Comparison of ENCODE assay signal across 8 mouse cellular contexts in the genomic region with DNA sequence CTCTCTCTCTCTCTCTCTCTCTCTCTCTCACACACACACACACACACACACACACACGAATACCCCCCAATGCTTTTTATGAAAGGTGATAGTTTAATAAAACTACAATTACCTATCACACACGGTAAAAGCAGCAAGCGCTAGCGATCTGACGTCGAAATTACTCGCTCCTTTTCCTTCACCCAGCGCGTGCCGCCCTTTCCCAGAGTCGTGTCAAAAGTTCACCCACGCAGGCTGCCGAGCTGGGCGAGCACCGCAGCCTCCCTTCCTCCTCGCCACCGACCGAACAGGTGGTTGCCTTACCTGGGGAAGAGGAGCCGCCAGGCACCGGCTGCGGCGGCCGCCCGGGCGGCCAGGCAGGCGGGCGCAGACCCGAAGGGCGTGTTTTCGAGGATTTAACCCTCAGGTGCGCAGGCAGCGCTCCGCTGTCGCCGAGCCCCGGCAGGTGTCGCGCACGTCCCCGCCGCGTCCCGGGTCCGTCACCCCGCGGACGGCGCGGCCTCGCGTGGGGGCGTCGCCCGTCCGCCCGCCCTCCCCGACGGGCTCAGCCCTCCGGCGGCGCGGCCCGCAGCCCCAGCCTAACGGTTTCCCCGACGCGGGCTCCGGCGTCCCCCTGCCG. TPM values are rescaled to one million over a fixed set of nuclear protein-coding genes. Genes with fewer than 3 reads are reported as not detected.
DNase-seq lines count a peak whose midpoint lies in the region; ATAC-seq lines count a peak whose summit lies in the region.

No protein-coding gene starts in this region.

- WGBS in forebrain, embryonic 13.5 days, result under 1% methylated on average over 44 of the region's 70 CpGs

- peak overlapping the region; percentile 80 for H3K4me2 ChIP-seq in forebrain, embryonic 13.5 days

- DNase-seq in cerebellum, adult 9-11 months, result no peak
- peak; percentile 7 to 22 for DNase-seq in right cerebral cortex, adult 2 months (ENCODE audit: low spot score in 2 of 2)
- no peak for DNase-seq in right cerebral cortex, postnatal 14 days
- peak; percentile 78 for DNase-seq in kidney, postnatal 14 days
- peak; percentile 70 to 74 for DNase-seq in spleen, postnatal 36 days (ENCODE audit: low spot score in 2 of 2)

- no peaks in the 10 kb centered on the region for H3K36me3 ChIP-seq in forebrain, embryonic 13.5 days (ENCODE audit: poor library complexity, severe bottlenecking)

- H3K4me3 ChIP-seq in forebrain, embryonic 13.5 days, result peak overlapping the region; percentile 85

- H3K27me3 ChIP-seq in forebrain, embryonic 13.5 days, result peaks cover 15% of the 10 kb centered on the region

- H3K27ac ChIP-seq in forebrain, embryonic 13.5 days, result peak overlapping the region; percentile 88

- peak; percentile 53 for ATAC-seq in cerebellum, adult (ENCODE audit: insufficient number of reproducible peaks, low FRiP score, low TSS enrichment)
- ATAC-seq in forebrain, embryonic 13.5 days, result no peak
- ATAC-seq in megakaryocyte, adult 5-6 weeks (ENCODE audit: poor library complexity, severe bottlenecking), result peak; percentile 68

- H3K9ac ChIP-seq in forebrain, embryonic 13.5 days, result peak overlapping the region; percentile 89

- peaks cover 21% of the 10 kb centered on the region for H3K4me1 ChIP-seq in forebrain, embryonic 13.5 days

- H3K9me3 ChIP-seq in forebrain, embryonic 13.5 days (replicated peaks), result no peaks in the 10 kb centered on the region

RNA-seq across cellular contexts. Expression of gene Fndc3a, which starts 0.6 kb away (rescaled TPM):
- polyA plus RNA-seq in forebrain, embryonic 13.5 days (2015; fragmentation: Nextera tagmentation; extraction: Ambion mirVana), result 48.1 and 55.5 TPM in 2 replicates
- 38.7 and 43.2 TPM in 2 replicates for total RNA-seq in megakaryocyte, adult 5-6 weeks (2015)
- total RNA-seq in megakaryocyte, adult 5-6 weeks (2017), result 40.7 and 49.9 TPM in 2 replicates

Comparison
In these comparisons a context has a peak if more than half of its experiments do, and no peak if none do; other contexts are left out.
1. DNase-seq: peak in right cerebral cortex, adult 2 months (2 of 2), kidney, postnatal 14 days (single experiment) and spleen, postnatal 36 days (2 of 2); none in cerebellum, adult 9-11 months (single experiment) and right cerebral cortex, postnatal 14 days (single experiment).